Comparison of ENCODE assay signal across 26 mouse cellular contexts in genomic region chr7:140164664-140165063, GRCm38 (mm10). TPM values are rescaled to one million over a fixed set of nuclear protein-coding genes. Genes with fewer than 3 reads are reported as not detected.
"Had no signal": no experiment of that assay in that cellular context is flagged by ENCODE, and none has a peak within 500 bp of the region (broad histone marks: within the 10 kb centered on the region; RNA-seq: fewer than 3 reads in every experiment).

Olfr522 (minus strand) TSS chr7:140164764.

- DNase-seq: heart, postnatal 14 days; heart, postnatal 36 days; heart, postnatal 4 days; kidney, adult 11 months; kidney, adult 18-20 months; kidney, adult 2 months; kidney, adult 8-10 months; kidney, adult 9 months; kidney, postnatal 10 days; kidney, postnatal 14 days; kidney, postnatal 25 days; kidney, postnatal 4 days; layer of hippocampus, adult 9-11 months; layer of hippocampus, postnatal 36 days had no signal

RNA-seq across cellular contexts. Expression of gene Olfr522, which starts in this region (rescaled TPM):
- total RNA-seq: heart, postnatal 14 days; heart, postnatal 25 days; heart, postnatal 36 days; heart, postnatal 4 days; hematopoietic stem cell, adult 5-6 weeks; hindbrain, postnatal 0 days; layer of hippocampus, adult 18-20 months; layer of hippocampus, adult 2 months; layer of hippocampus, adult 8-10 months; layer of hippocampus, postnatal 10 days; layer of hippocampus, postnatal 14 days; layer of hippocampus, postnatal 25 days; layer of hippocampus, postnatal 36 days; left cerebral cortex, adult 18-20 months; left cerebral cortex, adult 2 months; left cerebral cortex, adult 8-10 months had no signal
